Mouse (Mus musculus) cerebellum, adult 11 months (tissue): ENCODE measurements around the gene Dab2ip.

Experiments
- DNase-seq: peaks from one replicate; pipeline ENCODE4 v3.0.0; 2022

Dab2ip gene

DNA sequence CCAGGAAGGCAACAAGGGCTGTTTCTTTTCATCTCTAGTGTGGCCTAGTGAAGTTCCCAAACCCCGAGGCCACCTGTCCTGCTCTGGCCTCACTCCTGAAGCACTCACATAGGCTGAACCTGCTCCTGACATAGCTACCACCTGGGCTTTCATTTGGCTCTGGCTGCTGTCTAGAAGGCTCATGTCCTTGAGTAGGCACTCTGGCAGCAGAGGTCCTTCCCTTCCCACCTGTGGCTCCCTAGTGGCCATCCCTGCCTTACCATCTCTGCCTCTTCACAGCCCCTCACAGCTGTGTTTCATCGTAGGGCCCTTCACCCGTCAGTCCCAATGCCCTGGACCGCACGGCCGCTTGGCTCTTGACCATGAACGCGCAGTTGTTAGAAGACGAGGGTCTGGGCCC, 162.9 kb downstream of the Dab2ip start:
- DNase-seq = no peak

DNA sequence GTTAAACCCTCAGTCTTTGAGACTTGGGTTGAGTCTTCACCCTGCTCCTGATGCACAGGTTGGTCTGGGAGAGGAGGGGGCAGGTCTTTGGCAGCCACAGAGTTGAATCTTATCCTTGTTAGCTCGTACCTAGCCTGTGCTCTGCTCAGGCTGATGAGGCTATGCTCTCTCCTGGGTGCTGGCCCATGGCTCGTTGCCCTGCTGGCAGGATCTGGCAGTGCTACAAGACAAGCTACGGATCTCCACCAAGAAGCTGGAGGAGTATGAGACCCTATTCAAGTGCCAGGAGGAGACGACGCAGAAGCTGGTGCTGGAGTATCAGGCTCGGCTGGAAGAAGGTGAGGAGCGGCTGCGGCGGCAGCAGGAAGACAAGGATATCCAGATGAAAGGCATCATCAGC, 164.8 kb downstream of the Dab2ip start:
- DNase-seq = peak; percentile 64

DNA sequence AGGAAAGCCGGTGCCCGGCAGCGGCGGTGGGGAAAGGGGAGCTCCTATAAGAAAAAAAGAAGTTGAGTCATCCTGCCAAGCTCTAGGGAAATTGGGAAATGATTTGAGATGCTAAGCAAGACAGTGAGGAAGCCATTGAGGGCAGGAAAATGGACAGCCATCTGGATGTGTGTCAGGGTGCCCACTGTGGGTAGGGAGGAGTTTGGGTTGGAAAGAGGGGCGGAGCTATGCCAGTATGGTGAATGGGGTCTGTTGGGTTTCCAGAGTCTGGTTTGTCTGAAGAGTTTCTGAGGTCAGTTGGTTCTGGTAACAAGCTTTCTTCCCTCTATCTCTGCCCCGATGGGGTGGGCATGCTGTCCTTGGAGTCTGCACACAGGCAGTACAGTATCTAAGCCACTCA, 165.2 kb downstream of the Dab2ip start:
- no peak for DNase-seq

DNA sequence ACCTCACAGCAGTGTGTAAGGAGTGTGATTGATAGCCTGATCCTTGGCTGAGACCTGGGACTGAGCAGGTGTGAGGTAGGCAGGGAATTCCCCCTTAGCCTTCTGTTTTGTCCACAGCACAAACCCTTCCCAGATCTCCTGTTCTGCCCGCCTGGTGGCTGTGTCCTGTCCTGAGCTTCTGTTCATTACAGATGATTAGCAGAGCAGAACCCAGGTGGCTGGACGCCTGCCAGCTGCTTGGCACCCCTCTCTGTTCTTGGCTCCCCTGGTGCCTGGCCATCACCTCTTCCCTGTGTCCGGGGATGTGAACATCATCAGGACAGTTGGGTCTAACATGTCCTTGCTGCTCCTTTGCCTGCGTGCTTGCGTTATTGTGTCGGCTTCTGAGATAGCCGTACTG, 165.6 kb downstream of the Dab2ip start:
- DNase-seq = peak; percentile 73

DNA sequence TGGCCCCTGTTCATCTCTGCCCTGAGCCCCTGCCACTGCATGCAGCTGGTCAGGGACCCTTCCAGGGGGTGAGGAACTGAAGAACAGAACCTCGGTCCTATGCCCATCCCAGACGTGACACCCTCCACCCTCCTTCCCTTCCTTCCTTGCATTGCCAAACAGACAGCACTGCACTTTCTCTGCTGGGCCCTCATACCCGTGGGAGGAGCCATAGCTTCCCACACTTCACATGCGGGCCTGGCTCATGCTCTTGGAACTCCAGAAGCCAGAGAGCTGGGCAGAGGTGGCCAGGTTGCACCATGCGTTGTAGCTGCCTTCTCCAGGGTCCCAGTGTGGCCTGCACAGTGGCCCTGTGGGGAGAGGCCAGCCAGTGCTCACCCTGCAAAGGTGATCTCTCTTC, 170.6 kb downstream of the Dab2ip start:
- no peak for DNase-seq

DNA sequence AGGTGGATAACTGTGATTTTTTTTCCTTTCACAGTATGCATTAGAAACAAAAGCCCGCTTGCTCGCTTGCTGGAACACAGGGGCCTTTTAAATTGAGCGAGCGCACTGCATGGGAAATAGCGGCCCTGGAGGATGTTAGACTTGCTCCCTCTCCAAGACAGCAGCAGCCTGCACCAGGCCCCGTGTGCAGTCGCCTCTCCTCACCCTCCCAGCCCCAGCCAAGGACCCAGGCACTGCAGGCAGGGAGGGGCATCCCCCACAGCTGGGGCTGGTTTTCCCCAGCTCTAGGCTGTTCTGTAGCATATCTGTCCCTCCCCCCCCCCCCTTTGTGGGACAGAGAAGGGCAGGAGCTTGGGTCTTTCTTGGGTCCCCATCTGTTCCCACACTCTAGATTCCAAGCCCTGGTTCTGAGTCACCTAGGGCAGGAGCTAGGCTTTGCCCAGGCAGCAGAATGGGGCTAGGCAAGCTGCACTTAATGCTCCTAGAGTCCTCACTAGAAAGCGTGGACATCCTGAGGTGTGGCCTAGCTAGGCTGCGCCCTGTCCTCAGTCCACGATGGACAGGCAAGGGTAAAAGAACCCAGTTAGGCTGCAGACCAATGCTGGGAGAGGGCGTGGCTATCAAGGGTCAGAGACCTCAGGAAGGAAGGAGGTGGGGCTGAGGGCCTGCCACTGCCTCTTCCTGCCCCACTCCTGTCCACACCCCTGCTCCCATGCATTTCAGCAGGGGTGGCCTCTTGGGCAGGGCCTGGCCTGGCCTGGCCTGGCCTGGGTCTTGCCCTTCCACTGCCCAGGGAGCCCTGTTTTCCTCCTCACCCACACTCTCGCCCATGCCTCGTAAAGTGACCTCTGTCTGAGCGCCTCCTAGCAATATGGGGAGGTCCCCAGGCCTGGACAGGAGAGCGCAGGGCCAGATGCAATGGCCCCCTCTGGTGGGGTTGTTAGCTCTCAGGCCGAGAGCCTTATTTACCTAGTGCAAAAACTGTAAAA, 171.3 kb downstream of the Dab2ip start:
- no peak for DNase-seq

DNA sequence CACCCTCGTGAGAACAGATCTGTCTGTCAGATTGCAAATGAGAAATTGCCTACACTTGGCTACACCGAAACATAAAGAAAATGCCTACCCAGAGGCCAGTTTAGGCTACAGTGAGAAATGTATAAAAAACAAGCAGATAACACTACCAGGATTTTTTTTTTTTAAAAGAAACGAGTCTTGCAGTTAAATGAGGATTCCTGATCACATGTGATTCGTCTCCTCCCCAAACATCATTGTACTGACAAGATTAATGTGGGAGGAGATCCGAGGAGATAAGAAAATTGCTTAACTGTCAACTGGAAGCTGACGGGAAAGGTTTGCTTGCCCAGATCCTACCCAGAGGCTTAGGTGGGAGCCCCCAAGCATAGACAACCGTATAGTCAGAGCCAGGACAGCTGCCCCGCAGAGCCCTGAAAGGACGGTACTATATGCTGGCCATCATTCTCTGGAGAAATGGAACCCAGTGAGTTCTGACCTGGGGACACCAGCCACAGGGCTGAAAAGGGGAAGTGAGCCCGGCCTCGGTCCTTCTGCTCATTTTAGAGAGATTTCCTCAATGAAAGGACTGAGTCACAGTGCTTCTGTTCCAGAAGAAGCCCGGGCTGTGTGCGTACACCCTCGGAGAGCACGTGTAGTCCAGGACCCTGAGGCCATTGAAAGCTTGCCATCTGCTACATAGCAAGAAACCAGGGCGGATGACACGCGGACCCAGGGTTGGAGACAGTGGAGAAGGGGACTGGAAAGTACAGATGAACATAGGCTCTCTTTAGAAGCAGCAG, 173.8 kb downstream of the Dab2ip start:
- DNase-seq = no peak

DNA sequence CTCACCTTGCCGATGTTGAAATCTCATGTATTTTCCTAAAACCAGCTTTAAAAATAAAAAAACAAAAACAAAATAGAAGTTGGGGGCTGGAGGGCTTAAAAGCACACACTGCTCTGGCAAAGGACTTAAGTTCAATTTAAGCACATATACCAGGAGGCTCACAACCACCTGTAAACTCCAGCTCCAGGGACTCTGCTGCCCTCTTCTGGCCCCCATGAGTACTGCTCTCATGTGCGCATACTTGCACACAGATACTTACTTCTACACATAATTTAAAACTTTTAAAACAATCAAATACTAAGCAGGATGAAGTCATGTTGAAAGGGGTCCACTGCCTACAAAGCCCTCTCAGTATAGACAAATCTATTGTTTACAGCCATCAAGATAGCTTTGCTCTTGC, 176.9 kb downstream of the Dab2ip start:
- no peak for DNase-seq

DNA sequence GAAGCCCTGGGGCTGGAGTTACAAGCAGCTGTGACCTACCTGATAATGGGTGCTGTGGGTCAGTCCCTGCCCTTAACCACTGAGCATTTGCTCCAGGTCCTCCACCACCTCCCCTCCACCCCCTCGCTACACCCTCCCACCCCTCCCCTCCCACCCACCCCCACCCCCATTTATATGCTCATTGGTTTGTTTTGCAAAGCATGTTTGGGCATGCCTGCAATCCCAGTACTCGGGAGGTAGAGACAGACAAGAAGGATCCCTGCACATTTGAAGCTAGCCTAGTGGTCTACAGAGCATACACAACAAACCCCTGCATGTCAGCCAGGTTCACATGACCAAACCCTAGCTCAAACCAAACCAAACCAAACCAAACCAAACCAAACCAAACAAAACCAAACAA, 178.0 kb downstream of the Dab2ip start:
- no peak for DNase-seq

DNA sequence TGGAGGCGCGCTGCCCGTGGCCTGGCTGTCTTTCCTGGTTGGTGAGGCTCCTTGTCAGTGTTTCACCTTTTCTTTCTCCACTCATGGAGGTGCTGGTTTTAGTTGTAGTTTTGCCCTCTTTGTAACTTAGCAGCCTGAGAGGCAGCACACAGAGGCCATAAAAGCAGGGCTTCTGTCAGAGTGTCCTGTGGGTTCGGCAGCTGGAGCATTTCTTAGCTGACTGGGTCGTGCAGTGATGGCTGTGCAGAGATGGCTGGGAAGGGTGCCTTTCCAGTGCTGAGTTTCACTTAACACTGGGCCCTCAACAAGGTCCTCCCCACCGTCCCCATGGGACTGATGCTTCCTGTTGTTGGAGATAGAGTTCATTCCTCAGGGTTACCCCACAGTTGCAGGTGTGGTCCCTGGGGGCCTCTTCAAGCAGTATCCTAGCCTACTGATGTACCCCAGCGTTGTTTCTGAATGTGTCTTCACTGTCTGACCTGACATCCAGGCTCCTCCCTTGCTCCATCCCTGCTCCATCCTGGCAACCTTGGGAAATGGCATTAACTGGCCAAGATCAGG, 179.5 kb downstream of the Dab2ip start:
- no peak for DNase-seq

DNA sequence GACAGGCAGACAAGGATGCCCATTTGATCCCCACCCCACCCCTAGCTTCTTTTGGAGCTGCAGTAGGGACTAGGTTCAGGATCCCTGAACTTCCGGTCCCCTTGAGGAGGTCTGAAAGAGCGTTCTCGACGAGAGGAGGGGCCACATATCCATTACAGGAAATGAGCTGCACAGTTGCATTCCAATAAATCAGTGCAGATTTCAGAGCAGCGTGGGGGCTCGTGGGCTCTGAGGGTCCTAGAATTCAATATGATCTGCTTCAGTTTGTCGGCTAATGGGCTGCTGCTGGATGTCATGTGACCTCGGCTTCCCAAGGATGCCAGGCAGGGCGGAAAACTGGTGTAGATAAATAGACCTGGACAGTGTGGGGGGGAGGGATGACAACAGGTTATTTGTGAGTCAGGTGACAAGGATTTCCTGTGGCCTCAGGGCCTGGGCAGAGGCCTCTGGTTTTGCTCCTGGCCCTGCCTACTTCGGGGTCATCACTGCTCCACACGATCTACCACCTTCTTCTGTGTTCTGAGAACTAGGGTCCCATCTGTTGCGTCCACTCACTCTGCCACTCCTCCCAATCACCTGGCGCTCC, 181.7 kb downstream of the Dab2ip start:
- DNase-seq = no peak

DNA sequence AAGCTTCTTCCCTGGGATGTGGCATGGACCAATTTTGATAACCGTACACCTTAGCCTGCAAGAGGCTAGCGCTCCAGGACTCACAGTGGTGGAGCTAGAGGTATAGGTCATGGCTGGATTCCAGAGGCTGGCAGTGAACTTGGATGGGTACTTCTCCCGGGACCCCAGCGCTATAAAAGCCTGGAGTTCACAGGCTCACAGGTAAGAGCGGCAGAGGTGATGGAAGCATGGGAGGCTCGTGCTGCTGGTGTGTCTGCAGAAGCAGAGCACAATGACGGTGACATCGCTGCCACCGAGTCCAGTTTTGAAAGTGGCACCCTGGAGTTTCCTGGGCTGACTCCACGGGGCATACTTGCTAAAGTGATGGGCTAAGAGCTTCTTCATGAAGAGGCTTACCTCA, 187.8 kb downstream of the Dab2ip start:
- no peak for DNase-seq

DNA sequence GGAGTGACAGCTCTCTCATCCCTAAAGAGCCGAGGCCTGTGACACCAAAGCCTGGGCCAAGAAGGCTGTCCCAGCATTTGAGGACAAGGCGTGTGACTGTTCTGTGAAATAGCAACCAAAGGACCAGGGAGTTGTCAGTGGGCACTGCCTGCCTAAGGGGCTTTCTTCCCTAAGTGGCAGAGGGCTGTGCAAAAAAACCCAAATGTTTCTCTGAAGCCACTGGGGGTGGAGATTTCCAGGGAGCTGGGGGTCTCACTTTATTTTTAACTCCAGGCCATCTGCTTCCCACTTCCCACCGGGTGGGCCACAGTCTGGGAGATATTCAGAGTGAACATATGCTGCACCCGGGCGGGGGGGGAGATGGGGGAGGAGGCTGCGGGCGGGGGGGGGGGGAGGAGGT, 188.6 kb downstream of the Dab2ip start:
- peak; percentile 72 for DNase-seq

DNA sequence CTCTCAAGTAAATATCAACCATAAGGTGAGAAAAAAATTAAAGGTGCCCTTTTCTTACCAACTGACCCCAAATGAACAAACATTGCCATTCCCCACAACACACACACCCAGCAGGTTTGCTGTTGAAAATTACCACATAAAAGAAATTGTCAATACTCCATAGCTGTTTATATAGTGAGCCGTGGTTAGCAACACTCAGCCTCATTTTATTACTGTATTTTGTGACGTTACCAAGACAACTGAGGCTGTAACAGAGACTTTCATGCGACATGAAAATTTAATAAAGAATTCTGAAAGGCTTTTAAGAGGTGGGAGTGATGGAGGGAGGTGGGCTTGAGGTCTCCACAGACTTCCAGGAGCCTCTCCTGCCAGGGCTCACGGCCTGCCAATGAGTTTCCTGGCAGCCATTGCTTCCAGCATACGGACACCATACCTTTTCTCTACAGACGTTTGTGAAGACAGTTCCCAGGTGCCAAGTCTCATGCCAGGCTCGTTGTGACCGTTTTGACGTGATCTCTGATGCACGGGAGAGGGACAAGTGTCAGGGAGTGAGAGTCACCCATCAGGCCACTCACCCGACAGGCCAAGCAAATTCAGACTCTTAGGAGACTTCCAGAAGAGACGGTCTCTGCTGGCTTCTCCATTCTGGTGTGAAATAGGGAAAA, 189.4 kb downstream of the Dab2ip start:
- DNase-seq = peak; percentile 52

DNA sequence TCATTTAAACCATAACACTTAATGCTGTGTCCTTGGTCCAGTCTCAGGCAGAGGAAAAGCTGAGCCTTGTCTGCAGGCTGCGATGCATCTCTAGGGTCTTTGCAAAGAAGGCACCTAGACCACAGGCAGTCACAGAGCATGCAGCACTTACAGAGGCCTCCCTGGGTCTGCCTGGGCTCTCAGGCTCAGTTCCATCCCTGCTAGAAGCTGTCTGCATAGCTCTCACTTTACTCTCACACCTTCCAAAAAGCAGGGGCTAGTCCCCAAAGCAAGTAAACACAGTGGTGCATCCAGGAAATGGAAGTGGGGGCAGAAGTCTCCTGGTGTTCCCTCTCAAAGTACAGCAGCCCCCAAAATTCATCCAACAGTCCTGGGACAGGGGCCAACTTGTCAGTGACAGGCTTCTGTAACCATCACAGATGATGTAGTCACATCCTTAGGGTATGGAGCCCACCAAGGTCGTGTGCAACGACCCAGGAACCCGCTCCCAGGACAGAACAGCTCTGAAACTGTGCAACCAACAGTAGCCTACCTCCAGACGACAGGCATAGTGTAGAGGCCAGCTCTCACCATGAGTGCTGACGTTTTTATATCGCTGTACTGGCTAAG, 192.6 kb downstream of the Dab2ip start:
- no peak for DNase-seq

DNA sequence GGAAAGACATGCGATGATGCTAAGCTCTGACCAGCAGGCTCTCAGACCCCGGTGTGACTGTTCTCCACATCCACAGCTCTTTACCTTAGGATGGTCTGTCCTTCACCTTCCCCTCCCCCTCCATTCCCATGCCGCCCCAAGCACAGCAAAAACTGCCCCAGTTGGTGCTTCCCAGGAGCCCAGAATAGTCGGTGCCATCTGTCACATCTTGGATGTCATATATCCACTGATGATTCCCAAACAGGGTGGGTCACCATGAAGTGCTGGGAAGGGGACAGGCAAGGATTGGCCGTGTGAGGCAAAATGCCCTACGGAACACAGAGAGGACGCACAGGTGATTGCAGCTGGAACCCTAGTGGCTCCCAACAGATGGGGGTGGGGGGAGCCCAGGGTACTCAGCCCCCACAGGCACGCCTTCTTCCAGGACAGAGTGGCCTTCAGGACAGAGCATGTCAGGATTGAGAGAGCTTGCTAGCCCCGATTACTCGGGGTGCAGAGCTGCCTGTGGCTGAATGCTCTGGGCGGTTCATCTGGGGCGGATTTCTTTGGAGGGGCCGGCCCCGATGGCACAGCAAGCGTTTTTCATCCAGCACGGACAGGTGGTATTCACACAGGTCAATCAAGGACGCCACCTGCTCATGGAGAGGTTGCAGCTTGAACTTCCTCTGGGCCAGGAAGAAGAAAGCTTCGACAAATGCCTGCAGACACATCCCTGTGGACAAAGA, 193.9 kb downstream of the Dab2ip start:
- peak; percentile 62 for DNase-seq

DNA sequence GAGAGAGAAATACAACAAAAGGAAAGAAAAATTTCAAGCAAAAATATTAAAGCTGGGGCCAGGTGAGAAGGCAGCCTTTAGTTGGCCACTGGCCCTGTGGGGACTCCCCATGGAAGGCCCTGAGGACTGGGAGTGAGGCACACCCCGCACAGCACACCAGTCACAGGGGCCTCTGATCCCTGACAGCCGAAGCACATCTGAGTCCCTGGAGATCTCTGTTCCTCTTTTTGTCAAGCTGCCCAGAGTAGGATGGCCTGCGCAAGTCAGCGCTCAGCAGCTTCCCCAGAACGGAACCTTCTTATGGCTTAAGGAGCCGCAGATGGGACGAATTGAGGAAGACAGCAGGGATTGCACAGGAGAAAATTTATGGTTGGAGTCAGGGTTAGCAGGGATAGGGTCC, 198.4 kb downstream of the Dab2ip start:
- DNase-seq = no peak

DNA sequence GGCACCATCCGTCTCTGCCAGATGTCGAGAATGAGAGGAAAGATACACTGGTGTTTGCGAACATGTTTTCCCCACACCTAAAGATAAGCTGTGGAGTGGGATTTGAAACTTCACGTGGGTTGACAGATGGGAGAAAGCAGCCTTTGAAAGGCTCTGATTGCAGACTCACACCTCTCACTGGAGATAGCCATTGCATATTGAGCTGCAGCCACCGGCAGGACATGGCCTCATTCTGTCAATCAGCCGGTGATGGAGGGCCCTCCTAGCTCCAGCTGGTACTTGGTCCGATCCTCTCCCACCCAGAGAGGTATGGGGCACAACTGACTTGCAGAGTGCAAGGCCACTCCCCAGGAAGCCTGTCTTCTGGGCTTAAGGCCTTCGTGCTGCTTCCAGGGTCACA, 202.3 kb downstream of the Dab2ip start:
- no peak for DNase-seq

DNA sequence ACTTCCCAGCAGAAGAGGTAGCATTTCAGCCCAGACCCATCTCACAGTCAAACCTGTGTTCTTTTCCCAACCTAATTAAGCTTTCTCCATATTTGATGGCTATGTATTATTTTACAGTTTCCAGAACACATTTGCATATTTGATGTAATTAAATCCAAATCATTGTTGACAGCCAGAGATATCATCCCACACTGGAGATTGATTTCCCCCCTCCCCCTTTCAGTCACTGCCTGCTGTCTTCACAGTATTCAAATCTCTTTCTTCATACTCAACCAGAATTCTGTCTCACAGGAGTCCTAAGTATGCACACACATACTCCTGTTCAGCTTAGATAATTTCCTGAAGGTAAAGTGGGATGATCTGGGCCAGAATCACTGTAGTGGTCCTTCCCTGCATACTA, 202.8 kb downstream of the Dab2ip start:
- no peak for DNase-seq

DNA sequence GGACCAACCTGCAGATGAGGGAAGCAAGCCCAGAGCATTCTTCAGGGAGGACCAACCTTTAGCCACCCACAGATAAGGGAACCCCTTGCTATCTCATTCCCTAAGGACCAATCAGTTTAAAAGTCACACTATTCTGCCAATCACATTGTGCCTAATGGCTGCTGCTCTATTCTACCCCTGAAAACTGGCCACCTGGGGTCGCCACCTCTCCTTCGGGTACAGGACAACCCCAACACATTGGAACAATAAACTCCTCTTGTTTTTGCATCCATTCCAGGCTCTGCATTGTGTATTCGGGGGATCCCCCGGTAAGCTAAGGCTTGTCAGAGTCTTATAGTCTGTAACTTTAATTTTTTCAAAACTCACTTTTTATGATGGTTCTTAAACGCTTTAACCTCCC, 203.4 kb downstream of the Dab2ip start:
- no peak for DNase-seq

DNA sequence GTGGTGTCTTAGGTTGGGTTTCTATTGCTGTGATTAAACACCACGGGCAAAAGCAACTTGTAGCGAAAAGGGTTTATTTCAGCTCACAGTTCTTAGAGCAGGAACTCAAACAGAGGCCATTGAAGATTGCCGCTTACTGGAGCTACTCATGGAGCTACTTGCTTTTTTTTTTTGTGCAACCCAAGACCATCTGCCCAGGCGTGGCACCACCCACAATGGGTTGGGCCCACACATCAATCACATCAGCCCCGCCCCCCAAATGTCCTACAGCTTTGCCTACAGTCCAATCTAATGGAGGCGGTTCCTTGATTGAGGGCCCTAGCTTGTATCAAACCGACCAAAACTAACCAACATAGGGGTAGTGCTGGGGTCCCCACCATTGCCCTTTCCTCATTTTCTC, 205.8 kb downstream of the Dab2ip start:
- DNase-seq = no peak

DNA sequence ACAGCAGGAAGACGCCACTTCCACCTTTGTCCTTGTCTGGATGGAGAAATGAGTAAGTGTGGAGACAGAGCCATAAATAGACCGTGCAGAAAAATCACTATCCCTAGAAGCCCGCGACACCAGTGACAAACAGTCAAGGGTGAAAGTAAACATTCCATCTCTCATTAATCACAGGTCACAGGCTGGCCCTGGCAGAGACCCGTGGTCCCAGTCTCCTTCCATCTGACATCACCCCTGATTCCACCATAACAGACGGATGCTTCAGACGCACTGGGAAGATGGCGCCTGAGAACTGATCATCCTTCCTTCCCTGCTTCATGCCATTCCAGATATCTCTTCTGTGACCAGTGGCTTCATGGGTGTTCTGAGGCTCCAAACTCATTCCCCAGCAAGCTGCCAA, 206.3 kb downstream of the Dab2ip start:
- no peak for DNase-seq
